Mouse (Mus musculus): Measurements from ENCODE around the gene Gm11627.

DNA sequence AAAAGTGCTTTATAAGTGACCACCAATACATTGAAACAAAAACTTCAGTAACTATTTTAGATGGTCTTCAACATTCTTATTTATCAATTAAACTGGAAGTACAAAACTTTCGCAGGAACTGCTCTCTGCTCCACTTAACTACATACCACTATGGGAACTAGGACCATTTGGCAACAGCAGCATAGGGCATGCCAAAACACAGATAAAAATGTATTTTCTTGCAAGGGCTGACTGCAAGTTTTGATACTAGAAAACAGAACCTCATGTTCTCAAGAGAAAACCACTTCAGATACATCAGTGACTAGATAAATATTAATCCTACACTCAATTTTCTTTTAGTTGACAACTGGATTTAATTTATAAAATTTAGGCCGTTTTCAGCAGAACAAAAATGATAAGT is 45.2 kb downstream of the Gm11627 start:
- no peak for TF ChIP-seq CTCF (conservative IDR thresholded peaks at IDR 0.05; ENCODE audit: low read length)
- TF ChIP-seq POU5F1 (IDR thresholded peaks at IDR 0.05; ENCODE audit: borderline replicate concordance, low read length): no peak
- no peak for TF ChIP-seq NANOG (IDR thresholded peaks at IDR 0.05; ENCODE audit: borderline replicate concordance, low read length)

Measured in E14TG2a.4 (cell line).